Mouse (Mus musculus) spleen, postnatal 14 days (tissue): Measurements from ENCODE around the gene March8.

Source experiments
- DNase-seq, 2 experiments: peaks; one replicate each; pipeline ENCODE4 v3.0.0; 2021 to 2022; ENCODE audit warnings: low spot score in 2 of 2

Gene March8

DNA sequence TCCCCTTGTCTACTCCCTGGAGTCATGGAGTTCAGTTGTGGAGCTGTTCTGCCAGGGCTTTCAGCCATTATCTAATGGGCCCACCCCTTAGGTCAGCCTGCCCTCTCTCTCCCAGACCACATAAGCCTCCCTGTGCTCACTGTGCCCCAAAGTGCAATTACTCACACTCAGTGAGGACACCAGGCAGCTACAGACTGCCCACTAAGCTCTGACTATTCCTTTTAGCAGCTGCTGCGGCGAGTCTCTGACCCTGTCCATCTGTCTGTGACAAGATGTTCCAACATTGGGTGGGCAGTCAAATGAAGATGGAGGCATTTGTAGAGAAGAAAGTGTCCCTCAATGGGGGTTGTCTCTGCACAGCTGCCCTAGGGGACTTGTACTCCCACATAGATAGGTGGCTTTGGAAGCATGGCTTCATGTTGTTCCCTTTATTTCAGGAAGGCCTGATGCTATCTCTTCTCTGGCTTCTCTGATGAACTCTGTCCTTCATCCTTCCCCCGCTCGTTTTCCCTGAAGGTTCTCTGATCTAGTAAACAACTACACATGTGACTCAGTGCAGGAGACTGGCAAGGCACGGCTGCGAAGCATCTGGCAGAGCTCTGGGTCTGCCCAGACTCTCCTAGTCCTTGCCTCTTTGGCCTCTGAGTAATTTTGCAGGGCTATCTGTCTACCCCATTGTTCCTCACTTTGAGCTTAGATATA, 70.3 kb downstream of the March8 start:
- no peak for DNase-seq

DNA sequence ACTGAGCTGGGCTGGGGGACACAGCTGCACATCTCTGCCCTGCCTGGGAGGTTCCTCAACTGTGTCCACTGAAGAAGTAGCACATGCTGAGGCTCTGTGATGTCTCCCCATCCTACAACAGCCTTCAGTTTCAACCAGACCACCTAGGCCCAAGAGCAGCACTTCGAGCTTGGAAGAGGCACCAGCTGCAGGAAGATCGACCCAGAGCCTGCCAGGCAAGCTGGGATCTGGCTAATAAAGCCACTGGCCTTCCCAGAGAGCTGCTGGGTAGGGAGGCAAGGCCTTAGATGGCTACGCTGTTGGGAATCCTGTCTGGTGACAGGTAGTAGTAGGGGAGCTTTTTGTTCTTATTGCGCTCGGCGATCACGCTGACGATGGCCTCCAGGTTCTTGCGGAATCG, 72.6 kb downstream of the March8 start:
- no peak for DNase-seq

DNA sequence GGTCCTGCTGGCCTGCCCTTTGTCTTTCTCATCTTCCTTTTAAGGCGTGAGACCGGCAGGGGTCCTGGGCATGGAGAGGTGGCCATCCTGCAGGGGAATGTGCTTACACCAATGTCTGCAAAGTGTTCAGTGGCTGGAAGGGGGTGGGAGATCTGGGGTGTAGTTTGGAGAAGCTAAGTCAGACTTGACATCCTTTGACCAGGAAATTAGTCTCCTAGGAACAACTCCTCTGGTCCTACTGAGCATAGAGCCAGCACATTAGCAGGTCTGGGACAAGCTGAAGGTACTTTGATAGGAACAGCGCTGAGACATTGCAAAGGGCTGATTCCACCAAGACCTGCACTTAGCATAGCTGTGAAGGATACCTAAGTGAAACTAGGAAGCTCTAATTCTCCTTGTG, 73.9 kb downstream of the March8 start:
- DNase-seq, result no peak

DNA sequence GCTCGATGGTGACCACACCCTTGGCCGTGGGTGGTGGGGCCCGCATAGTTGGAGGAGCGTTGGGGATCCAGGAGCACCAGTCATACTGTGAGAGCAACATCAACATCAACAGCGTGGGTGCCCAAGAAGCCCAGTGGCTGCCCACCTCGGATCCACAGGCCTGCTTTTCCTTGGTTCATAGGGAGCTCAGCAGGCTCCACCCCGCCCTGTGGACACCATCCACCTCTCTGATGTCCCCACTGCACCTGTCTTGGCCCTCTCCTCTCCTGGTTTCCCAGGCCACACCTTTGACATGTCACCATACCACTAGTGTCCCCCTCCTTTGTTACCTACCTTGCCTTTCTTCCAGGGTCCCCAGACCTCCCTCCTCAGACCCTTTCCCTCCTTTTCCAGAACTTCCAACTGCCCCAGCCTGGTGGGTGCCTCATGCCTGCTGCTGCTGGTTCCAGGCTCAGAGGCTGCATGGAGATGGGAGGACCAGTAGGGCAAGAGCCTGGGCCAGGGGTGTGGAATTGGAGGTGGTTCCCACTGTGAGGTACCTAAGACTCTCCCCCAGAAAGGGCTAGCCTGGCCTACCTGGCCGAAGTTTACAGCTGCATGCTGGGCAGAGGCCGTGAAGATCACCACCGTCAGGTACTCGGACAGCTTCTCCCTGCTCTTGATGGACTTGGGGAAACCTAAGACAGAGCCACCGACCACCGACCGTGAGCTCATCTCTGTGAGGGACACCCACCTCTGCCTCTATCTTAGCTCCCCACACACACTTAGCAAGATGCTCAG, 74.9 kb downstream of the March8 start:
- DNase-seq, result no peak

DNA sequence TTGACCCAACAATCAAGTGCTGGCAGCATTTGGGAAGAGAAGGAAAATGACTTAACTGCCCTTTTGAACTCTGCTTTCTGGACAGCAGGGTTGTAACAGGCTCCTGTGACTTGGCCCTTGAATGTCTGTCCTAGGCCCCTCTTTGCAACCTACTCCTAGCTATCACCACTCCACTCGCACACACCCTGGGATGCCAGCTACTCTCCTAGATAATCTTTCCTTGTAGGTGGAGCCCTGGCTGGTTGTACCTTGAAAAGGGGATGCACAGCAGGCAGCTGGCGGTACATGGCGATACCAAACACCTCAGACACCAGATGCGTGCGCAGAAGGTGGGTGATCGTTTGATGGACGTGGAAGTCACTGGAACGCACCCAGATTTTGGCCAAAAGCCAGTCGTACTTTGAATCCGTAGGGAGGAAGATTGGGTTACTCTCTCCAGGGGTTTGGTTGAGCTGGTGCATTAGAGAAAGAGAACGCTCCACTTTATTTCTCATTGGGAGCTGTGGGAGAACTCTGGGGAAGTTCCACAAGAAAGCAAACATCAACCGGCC, 77.4 kb downstream of the March8 start:
- DNase-seq, result no peak

DNA sequence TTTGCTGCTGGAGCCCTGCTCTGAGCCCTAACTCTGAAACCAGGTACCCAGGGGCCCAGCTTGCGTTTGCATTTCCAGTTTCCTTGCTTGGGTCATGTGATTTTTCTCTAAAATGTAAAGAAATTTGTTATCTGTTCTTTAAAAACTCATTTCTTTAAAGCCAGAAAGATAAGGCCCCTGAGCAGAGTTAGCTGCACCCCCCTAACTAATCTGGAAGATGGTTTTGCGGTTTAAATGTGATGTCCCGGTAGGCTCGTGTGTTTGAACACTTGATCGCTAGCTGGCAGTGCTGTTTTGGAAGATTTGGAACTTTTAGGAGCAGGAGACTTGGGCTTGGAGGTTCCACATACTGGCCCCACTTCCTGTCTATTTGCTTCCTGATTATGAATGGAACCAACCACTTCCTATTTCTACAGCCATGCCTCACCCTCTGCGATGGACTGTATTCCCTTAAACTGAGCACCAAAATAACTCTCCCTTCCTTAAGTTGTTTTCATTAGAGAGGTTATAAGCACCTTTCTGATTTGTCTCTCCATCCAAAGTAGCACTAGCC, 78.3 kb downstream of the March8 start:
- no peak for DNase-seq

DNA sequence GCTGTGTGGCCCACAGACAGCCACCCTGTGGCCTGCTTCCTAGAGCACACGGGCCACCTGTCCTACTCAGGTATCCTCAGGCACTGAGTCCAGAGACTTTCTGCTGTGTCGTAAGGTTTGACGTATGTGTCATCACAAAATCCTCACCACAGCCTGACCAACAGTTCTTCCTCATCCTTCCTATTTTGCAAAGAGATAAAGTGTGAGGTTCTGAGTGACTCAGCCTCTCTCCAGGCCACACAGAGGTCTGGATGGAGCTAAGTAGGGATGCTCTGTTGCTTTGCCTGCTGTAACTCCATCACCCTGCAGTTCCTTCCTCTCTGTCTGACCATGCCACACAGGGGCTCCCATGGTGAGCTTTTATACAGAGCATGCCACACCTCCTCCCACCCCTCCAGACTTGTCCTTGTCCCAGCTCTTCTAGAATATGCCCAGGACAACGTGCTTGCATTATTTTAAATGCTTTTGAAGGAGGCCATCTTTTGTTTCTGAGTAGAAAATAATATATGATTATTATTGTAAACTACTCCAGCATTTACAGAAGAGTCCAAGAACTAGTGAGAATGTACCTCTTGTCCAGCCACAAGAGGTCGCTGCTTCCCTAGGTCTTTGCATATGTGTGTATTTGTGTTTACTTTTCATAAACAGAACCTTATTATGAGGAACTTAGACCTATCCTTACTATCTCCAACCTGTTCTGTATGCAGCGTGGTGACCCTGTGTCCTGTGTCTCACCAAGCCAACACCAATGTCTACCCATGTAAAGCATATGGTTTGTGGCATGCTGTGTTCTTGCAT, 79.9 kb downstream of the March8 start:
- DNase-seq, result no peak

DNA sequence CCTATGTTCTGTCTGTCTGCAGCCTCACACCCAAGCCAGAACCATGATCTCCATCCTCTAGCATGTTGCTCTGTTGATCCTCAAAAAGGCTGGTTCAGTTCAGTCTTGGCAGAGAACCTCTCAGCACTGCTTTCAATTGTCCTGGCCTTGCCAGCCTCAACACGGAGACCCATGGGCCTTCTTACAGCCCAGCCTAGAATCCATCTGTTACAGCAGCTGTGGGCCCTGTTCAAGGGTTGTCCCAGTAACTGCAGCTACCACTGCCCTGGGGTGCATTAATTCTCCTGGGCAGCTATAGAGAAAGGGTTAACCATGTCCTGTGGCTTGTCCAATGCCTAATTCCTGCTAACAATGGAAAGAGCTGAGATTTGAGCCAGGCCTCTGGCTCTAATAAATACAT, 80.7 kb downstream of the March8 start:
- no peak for DNase-seq

DNA sequence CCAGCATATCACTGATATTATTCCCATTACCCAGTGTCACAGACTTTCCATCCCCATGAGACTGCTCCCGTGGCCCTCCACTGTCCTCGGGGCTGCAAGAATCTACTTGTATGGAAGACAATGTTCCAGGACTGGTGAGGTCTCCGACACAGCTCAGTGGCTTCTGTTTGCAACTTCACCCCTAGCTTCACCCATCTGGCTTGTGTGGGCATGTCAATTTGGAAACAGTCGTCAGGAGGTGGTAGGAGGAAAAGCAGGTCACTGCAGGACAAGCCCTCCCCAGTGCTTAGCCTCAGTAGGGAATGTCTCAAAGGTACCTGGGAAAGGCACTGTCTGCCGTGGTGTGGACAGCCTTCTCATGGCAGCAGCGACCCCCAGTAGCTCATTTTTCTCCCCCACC, 81.9 kb downstream of the March8 start:
- DNase-seq, result no peak

DNA sequence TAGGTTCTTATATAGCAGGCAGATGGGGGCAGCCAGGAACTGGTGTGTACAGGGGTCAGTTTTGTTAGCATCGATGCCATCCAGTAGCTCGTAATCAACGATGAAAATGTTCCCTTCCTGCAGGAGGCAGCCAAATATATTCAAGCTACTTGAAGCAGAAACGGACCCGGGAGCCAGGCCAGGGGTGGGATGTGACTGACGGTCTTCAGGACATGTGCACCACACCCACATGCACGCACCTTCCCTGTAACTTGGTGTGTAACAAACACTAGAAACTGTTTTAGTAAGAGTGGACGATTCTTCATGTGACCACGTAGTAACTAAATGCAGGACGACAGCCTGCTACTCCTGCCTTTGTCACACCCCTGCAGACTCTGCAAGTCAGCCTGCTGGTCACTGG, 82.4 kb downstream of the March8 start:
- DNase-seq, result no peak

DNA sequence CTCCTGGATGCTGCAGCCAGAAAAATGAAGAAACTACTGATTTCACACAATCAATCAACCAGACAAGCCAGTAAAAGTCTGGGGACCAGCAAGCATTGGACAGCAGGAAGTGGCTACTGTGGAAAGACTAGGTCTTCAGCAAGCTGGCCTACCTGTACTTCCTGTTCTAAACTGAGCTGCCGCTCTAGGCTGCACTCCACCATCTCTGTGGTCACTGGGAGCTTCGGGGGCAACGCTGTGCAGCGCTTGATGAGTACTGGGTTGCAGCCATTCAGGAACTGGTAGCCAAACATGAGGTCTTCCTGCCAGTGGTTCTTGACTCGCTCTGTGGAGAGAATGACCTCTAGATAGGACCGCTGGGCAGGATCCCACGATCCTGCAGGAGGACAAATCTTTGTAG, 85.2 kb downstream of the March8 start:
- no peak for DNase-seq

DNA sequence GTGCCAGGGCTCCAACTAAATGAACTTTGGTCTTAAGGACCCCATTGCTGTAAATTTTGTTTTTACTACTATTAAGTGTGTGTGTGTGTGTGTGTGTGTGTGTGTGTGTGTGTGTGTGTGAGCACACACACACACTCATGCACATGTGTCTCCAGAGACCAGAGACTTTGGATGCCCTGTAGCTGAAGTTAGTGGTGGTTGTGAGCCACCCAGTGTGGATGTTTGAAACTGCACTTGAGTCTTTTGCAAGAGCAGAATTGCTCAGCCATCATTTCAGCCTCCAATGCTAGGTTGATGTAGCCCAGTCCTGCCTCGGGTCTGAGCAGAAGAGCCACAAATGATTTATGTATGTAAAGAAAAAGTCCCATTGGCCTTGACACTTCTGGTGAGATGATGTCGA, 85.8 kb downstream of the March8 start:
- no peak for DNase-seq

DNA sequence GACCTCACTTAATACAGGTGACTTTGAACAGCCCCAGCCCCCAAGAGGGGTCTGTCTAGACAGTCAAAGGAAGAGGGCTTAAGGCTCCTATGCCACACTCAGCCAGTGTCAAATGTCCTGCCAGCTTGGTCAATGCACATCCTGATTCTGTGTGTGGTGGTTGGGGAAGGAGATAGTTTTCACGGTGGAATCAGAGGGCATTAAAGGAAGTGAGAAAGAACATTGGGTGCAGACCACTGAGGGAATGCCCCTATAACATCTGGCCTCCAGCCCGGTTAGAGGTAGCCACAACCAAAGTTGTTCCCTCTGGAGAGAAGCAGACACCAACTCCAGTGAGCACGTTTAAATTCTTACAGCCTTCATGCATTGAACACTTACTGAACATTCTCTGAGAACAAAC, 89.7 kb downstream of the March8 start:
- no peak for DNase-seq

DNA sequence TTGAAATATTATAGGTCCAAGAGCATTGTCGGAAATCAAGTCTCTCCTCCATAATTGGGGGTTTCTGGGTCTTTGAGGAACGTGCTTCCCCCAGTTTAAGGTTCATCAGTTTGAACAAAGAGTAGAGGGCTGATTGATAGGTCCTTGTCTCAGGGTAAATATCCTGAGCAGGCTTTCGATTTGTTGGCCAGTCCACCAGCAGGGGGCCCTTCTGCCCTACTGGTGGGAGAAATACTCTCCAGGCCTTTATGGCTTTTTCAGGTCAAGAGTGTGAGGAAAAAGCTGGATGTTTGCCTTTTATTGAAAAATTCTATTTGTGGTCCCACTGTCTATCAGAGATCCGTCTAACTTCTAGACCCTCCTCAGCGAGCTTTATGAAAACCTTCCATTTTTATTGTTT, 90.5 kb downstream of the March8 start:
- no peak for DNase-seq

DNA sequence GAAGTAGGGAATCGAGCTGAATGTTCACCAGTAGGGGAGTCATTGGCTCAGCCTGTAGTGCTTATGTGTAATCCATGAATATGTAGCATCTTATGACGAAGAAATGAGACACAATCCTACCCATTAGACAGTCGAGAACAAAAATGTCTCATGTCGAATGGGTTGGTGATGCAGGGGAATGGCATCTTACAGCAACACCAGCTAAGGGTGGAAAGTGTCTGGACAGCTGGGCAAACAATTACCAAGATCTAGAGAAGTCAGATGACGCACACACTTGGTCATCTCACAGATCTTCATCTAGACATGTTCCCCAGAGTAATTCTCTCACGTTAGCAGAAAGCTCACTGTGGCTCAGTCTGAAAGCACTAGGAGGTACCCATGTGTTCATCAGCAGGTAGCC, 101.0 kb downstream of the March8 start:
- no peak for DNase-seq

DNA sequence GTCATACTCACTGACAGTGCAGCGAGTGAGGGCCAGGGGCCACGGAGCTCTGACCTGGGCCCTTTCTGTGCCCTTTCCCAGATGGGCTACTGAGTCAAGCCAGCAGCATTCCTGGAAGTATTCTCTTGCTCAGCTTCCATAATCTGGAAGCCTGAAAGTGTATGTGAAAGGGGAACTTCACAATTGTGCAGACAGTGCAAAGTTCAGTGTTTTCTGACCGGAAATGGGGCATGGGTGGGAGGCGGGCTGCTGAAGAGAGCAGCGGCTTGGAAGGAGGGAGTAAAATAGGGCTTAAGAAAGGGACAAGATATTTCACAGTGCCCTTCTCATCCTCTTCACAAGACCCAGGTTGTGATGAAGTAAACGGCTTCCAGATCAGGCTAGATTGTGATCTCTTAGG, 101.7 kb downstream of the March8 start:
- no peak for DNase-seq

DNA sequence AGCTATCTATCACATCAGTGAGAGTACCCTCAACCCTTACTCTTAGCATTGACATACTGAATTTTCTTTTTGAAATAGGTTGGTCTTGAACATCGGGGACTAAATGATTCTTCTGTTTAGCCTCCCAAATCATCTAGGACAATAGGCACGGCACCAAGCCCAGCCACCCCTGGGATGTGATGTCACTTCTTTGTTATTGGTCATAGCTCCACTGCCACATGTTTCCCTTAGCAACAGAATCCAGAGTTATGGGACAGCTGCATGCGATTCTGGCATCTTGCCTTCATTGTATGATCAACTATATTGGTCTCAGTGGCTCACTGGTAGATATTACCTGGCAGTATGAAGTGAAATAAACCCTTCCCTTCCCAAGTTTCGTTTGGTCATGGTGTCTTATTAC, 102.6 kb downstream of the March8 start:
- no peak for DNase-seq

DNA sequence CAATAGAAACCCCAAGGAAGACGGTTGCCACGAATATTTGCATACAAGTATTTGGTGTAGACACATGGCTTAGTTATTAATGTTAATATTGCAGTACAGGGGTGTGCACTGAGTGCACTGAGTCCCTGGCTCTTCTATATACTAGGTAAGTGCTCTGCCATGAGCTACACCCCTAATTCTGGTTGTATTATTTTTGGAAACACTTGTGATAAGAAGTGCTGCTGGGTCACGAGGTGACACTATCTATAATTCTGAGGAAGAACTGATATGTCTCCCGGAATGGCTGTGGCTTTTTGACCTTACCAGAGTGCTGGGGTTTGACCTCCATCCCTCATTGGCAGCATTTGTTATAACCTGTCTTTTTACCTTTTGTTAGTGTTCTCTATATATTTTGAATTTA, 103.0 kb downstream of the March8 start:
- no peak for DNase-seq

DNA sequence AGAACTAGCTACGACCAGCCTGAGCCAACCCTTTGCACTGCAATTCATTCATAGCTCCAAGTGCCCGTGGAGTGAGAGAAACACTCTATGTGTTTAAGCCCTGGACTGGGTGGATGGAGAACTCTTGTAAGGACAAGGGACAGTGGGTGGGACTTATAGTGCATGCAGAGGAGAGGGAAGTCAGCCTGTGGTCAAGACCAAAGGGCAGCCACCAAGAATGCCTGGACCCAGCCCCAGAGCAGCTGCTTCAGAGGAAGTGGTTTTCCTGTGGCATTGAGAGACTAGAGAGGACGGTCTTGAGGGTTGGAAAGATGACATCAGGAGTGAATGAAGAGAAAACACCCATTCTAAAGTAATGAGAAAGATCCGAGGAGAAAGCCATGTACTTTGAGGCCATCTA, 118.0 kb downstream of the March8 start:
- no peak for DNase-seq

DNA sequence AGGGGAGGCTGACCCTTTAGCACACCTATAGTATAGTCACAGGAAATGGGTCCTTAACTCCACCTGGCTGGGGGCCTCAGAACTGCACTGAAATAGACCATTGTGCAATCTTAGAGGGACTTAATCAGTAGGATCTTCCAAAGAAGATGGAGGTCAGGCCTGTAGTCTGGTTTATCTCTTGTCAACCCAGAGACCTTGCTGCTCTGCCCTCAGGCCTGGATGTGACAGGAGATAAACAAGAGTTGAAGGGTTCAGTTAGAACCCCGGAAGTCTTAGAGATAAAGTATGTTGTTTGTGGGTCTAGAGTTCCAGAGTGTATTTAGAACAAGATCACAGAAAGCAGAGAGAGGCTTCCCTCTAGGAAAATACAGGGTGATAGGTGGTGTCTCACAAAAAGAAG, 118.7 kb downstream of the March8 start:
- DNase-seq, result no peak

DNA sequence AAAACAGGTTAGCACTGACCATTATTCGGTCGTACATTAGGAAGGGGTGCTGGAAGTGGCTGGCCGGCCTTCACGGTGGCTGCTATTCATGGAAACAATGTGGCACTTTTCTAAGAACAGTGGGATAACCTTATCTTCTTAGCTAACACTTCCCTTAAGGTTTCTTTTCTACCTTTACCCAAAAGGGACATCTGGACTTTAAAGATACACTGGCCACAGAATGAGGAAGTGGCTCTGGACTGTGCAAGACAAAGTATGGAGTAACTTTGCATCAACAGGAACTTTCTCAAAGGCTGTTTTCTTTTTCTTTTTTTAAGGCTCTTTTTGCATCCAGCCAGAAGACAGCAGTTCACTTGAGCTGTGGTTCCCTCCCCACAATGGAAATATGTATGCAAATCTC, 120.9 kb downstream of the March8 start:
- DNase-seq, result no peak
